Mouse (Mus musculus): ENCODE measurements at regions not wholly inside any gene's neighbourhood (a gene's known extent, or its start where the extent isn't known, plus 50 kb on each side); places are given as distances from the start of the nearest gene placed in this dataset. TPM values are rescaled to one million over a fixed set of nuclear protein-coding genes. Genes with fewer than 3 reads are reported as not detected.
"Not testable (repeated sequence)": the region's sequence is repeated elsewhere in the genome, so short reads cannot be mapped to it uniquely, and the experiment has no call there.

DNA sequence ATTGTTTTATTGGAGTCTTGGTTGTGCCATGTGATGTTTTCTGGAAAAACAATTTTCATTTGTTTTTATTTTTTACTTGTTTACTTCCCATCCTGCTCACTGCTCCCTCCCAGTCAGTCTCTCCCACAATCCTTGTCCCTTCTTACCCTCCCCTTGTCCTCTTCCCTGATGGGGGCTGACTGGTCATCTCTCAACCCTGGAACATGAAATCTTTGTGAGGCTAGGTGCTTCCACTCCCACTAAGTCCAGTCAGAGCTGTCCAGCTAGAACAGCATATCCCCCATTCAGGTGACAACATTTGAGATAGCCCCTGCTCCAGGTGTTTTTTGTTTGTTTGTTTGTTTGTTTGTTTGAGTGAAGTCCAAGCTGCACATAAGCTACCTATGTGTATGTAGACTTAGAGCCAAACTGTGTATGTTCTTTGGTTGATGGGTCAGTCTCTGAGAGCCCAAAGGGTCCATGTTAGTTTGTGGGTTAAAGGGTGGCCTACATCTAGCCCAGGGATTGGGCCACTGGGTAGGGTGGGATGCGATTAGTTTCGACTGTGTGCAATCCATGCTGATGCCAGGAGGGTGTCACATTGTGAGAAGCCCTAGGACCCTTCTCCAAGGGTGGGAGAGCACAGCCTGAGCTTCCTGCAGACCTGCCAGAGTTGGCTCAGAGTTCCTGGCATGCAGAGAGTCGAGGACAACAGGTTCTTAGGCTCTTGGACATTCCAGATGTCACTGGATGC, 100.9 kb upstream of the Myo9b start:
- H3K4me3 ChIP-seq (ENCODE audit: control insufficient read depth in 1 of 2, insufficient read depth in 1 of 2, low read depth in 1 of 2, low read length in 2 of 2); H3K27ac ChIP-seq (replicated peaks in 1 of 2; ENCODE audit: control insufficient read depth in 1 of 2, insufficient read depth in 1 of 2, low read depth in 2 of 2, low read length in 2 of 2); H3K9ac ChIP-seq (ENCODE audit: low read length); H3K9me3 ChIP-seq (ENCODE audit: control insufficient read depth, low read length); H3K4me2 ChIP-seq (ENCODE audit: low read length); H3K27me3 ChIP-seq (ENCODE audit: control insufficient read depth, insufficient read depth, low read length); H3K4me1 ChIP-seq (ENCODE audit: control insufficient read depth in 2 of 2, insufficient read depth in 2 of 2, low read length in 2 of 2); H3K36me3 ChIP-seq (ENCODE audit: control insufficient read depth, insufficient read depth, low read length): not testable (repeated sequence)
- WGBS = 47% methylated on average over 3 of the region's 3 CpGs
- peak; percentile 47 for ATAC-seq (ENCODE audit: insufficient number of reproducible peaks, insufficient read depth, low FRiP score, low read depth)

GRCm38 (mm10) chr8:71192939-71193338, 79.6 kb upstream of the Myo9b start:
- not testable (repeated sequence) for ATAC-seq (ENCODE audit: insufficient number of reproducible peaks, insufficient read depth, low FRiP score, low read depth); H3K9ac ChIP-seq (ENCODE audit: low read length); H3K4me1 ChIP-seq (ENCODE audit: control insufficient read depth in 2 of 2, insufficient read depth in 2 of 2, low read length in 2 of 2); H3K4me2 ChIP-seq (ENCODE audit: low read length); H3K4me3 ChIP-seq (ENCODE audit: control insufficient read depth in 1 of 2, insufficient read depth in 1 of 2, low read depth in 1 of 2, low read length in 2 of 2); H3K27ac ChIP-seq (replicated peaks in 1 of 2; ENCODE audit: control insufficient read depth in 1 of 2, insufficient read depth in 1 of 2, low read depth in 2 of 2, low read length in 2 of 2); H3K9me3 ChIP-seq (ENCODE audit: control insufficient read depth, low read length); H3K27me3 ChIP-seq (ENCODE audit: control insufficient read depth, insufficient read depth, low read length); H3K36me3 ChIP-seq (ENCODE audit: control insufficient read depth, insufficient read depth, low read length)
- 41% methylated on average over 1 of the region's 1 CpGs for WGBS

GRCm38 (mm10) chr8:71195006-71195722, 77.3 kb upstream of the Myo9b start:
- H3K4me2 ChIP-seq (ENCODE audit: low read length); H3K4me1 ChIP-seq (ENCODE audit: control insufficient read depth in 2 of 2, insufficient read depth in 2 of 2, low read length in 2 of 2); H3K9me3 ChIP-seq (ENCODE audit: control insufficient read depth, low read length); H3K36me3 ChIP-seq (ENCODE audit: control insufficient read depth, insufficient read depth, low read length); H3K4me3 ChIP-seq (ENCODE audit: control insufficient read depth in 1 of 2, insufficient read depth in 1 of 2, low read depth in 1 of 2, low read length in 2 of 2); H3K9ac ChIP-seq (ENCODE audit: low read length); H3K27ac ChIP-seq (replicated peaks in 1 of 2; ENCODE audit: control insufficient read depth in 1 of 2, insufficient read depth in 1 of 2, low read depth in 2 of 2, low read length in 2 of 2); H3K27me3 ChIP-seq (ENCODE audit: control insufficient read depth, insufficient read depth, low read length): not testable (repeated sequence)
- 57% methylated on average over 9 of the region's 9 CpGs for WGBS
- peak; percentile 28; the same call in 1 of the 2 replicates for ATAC-seq (ENCODE audit: insufficient number of reproducible peaks, insufficient read depth, low FRiP score, low read depth)

Small RNAs in the stretch of these regions (microRNA-seq; reads per million reads assigned to microRNA genes)
- not detected for gene Gm27628

Data from heart, embryonic 14.5 days (tissue).